Comparison of ENCODE assay signal across 13 mouse cellular contexts in the genomic region with DNA sequence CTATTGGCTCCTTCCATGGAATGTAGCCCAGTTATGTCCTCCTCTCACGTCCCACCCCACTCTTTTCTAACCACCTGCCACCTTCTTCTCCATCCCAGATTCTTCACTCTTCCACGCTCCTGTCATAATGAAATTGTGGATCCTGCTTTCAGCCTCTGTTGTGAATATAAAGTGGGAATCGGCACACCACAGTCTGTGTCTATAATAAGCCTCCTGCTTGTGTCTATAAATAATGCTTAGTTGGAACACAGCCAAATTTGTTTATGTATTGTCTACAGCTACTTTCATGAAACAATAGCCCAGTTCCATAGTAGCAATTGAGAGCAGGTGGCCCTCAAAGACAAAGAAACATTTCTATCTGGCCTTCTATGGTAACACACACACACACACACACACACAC.
"Had no signal": no experiment of that assay in that cellular context is flagged by ENCODE, and none has a peak within 500 bp of the region (broad histone marks: within the 10 kb centered on the region; RNA-seq: fewer than 3 reads in every experiment).

No protein-coding gene starts in this region.

- H3K36me3 ChIP-seq: kidney, embryonic 15.5 days; limb, embryonic 13.5 days; midbrain, embryonic 13.5 days; neural tube, embryonic 15.5 days; stomach, embryonic 15.5 days had no signal

- DNase-seq: kidney, postnatal 14 days; left cerebral cortex, postnatal 4 days; lung, adult 18-20 months; right cerebral cortex, postnatal 14 days; thymus, adult 2 months; thymus, postnatal 25 days had no signal

- H3K4me2 ChIP-seq: kidney, embryonic 15.5 days; limb, embryonic 13.5 days; midbrain, embryonic 13.5 days; neural tube, embryonic 15.5 days; stomach, embryonic 15.5 days had no signal

- H3K4me1 ChIP-seq: kidney, embryonic 15.5 days; limb, embryonic 13.5 days; midbrain, embryonic 13.5 days; neural tube, embryonic 15.5 days; stomach, embryonic 15.5 days had no signal

- ATAC-seq: midbrain, embryonic 13.5 days had no signal

- H3K27me3 ChIP-seq: stomach, embryonic 15.5 days had no signal

- H3K9me3 ChIP-seq: kidney, embryonic 15.5 days; limb, embryonic 13.5 days; midbrain, embryonic 13.5 days; neural tube, embryonic 15.5 days; stomach, embryonic 15.5 days had no signal

- H3K4me3 ChIP-seq: kidney, embryonic 15.5 days; limb, embryonic 13.5 days; midbrain, embryonic 13.5 days; myocyte; neural tube, embryonic 15.5 days; stomach, embryonic 15.5 days had no signal

- H3K27ac ChIP-seq: kidney, embryonic 15.5 days; limb, embryonic 13.5 days; liver, embryonic 14.5 days; midbrain, embryonic 13.5 days; neural tube, embryonic 15.5 days; stomach, embryonic 15.5 days had no signal

- H3K9ac ChIP-seq: kidney, embryonic 15.5 days; limb, embryonic 13.5 days; liver, embryonic 14.5 days; midbrain, embryonic 13.5 days; neural tube, embryonic 15.5 days; stomach, embryonic 15.5 days had no signal
